Mouse (Mus musculus) testis, adult 2 months (tissue): ENCODE measurements around the gene Smtnl2.

Experiments used
- CTCF ChIP-seq: fragments of 200-500 bp; IDR thresholded peaks from 2 replicates; pipeline ENCODE4 v1.5.1; 2012; ENCODE audit warnings: low read depth, mild to moderate bottlenecking, inconsistent platforms, low read length, moderate library complexity; ENCODE audit not compliant: control insufficient read depth, insufficient read depth, insufficient replicate concordance
- POLR2A ChIP-seq: fragments of 200-500 bp; IDR thresholded peaks from 2 replicates; pipeline ENCODE4 v1.6.1; 2012; ENCODE audit warnings: low read depth, mild to moderate bottlenecking, inconsistent platforms, low read length, moderate library complexity; ENCODE audit not compliant: control insufficient read depth

- TF ChIP-seq POLR2A (no peak), CTCF (no peak)
Measured at GRCm38 (mm10) chr11:72379351-72379750, 32.2 kb downstream of the Smtnl2 start.
